Mouse (Mus musculus): ENCODE measurements around the gene Loxl3.

Loxl3 gene

GRCm38 (mm10) chr6:83019044-83019443, 14.9 kb upstream of the Loxl3 start:
- DNase-seq = no peak

- no peak for DNase-seq
These were observed 13.9 kb upstream of the Loxl3 start for GRCm38 (mm10) chr6:83020121-83020520.

GRCm38 (mm10) chr6:83020836-83021593, 13.0 kb upstream of the Loxl3 start:
- no peak for DNase-seq

- DNase-seq = no peak
These were observed 11.0 kb upstream of the Loxl3 start for GRCm38 (mm10) chr6:83023008-83023407.

GRCm38 (mm10) chr6:83023786-83024185, 10.2 kb upstream of the Loxl3 start:
- no peak for DNase-seq

- DNase-seq = no peak
These were observed 9.6 kb upstream of the Loxl3 start for GRCm38 (mm10) chr6:83024421-83024820.

- DNase-seq = no peak
These were observed 8.8 kb upstream of the Loxl3 start for GRCm38 (mm10) chr6:83025221-83025620.

- no peak for DNase-seq
These were observed 6.7 kb upstream of the Loxl3 start for GRCm38 (mm10) chr6:83027293-83027692.

GRCm38 (mm10) chr6:83027706-83028105, 6.3 kb upstream of the Loxl3 start:
- peak in 1 of 2 experiments; percentile 46 for DNase-seq

GRCm38 (mm10) chr6:83029777-83030176, 4.2 kb upstream of the Loxl3 start:
- no peak for DNase-seq

- no peak for DNase-seq
These were observed 2.9 kb upstream of the Loxl3 start for GRCm38 (mm10) chr6:83031111-83031510.

GRCm38 (mm10) chr6:83031921-83032590, 1.9 kb upstream of the Loxl3 start:
- no peak for DNase-seq

GRCm38 (mm10) chr6:83032769-83033191, 1.2 kb upstream of the Loxl3 start:
- peak; percentile 69 to 70 for DNase-seq

- DNase-seq = no peak
These were observed 586 bp downstream of the Loxl3 start for GRCm38 (mm10) chr6:83034463-83035055.

GRCm38 (mm10) chr6:83037188-83037587, 3.2 kb downstream of the Loxl3 start:
- peak in 1 of 2 experiments; percentile 44 for DNase-seq

GRCm38 (mm10) chr6:83038496-83039012, 4.6 kb downstream of the Loxl3 start:
- peak; percentile 92 to 95 for DNase-seq

GRCm38 (mm10) chr6:83040601-83041000, 6.6 kb downstream of the Loxl3 start:
- no peak for DNase-seq

- DNase-seq = peak in 1 of 2 experiments; percentile 22
These were observed 9.6 kb downstream of the Loxl3 start for GRCm38 (mm10) chr6:83043561-83043960.

- no peak for DNase-seq
These were observed 10.0 kb downstream of the Loxl3 start for GRCm38 (mm10) chr6:83043993-83044392.

GRCm38 (mm10) chr6:83044742-83045141, 10.8 kb downstream of the Loxl3 start:
- peak in 1 of 2 experiments; percentile 19 for DNase-seq

- no peak for DNase-seq
These were observed 15.4 kb downstream of the Loxl3 start for GRCm38 (mm10) chr6:83049367-83049766.

- DNase-seq = peak; percentile 43 to 45
These were observed 19.4 kb downstream of the Loxl3 start for GRCm38 (mm10) chr6:83053136-83053960.

Measured in lung, postnatal 4 days (tissue).